Mouse (Mus musculus): Measurements from ENCODE around the gene Tmem211. TPM values are rescaled to one million over a fixed set of nuclear protein-coding genes. Genes with fewer than 3 reads are reported as not detected.

Gene Tmem211
- polyA plus RNA-seq, 1 experiment: not detected

- H3K4me1 ChIP-seq (ENCODE audit: control insufficient read depth, insufficient read depth, low read length): no peaks in the 10 kb centered on the region
- no peak overlapping the region for H3K4me3 ChIP-seq (ENCODE audit: insufficient read depth, low read length)
- no peak for TF ChIP-seq POLR2A (IDR thresholded peaks at IDR 0.05; ENCODE audit: borderline replicate concordance, low read depth, low read length)
- TF ChIP-seq CTCF (IDR thresholded peaks at IDR 0.05; ENCODE audit: low read depth, low read length): no peak
- no peak overlapping the region for H3K27ac ChIP-seq (ENCODE audit: insufficient read depth, low read depth, low read length)
These were observed 41.5 kb downstream of the Tmem211 start for GRCm38 (mm10) chr5:113268246-113268645.

GRCm38 (mm10) chr5:113270043-113270442 is 43.3 kb downstream of the Tmem211 start:
- no peak for TF ChIP-seq CTCF (IDR thresholded peaks at IDR 0.05; ENCODE audit: low read depth, low read length)
- TF ChIP-seq POLR2A (IDR thresholded peaks at IDR 0.05; ENCODE audit: borderline replicate concordance, low read depth, low read length): no peak
- no peak overlapping the region for H3K4me3 ChIP-seq (ENCODE audit: insufficient read depth, low read length)
- no peaks in the 10 kb centered on the region for H3K4me1 ChIP-seq (ENCODE audit: control insufficient read depth, insufficient read depth, low read length)
- H3K27ac ChIP-seq (ENCODE audit: insufficient read depth, low read depth, low read length): no peak overlapping the region

GRCm38 (mm10) chr5:113271207-113271811 is 44.6 kb downstream of the Tmem211 start:
- no peak for TF ChIP-seq POLR2A (IDR thresholded peaks at IDR 0.05; ENCODE audit: borderline replicate concordance, low read depth, low read length)
- TF ChIP-seq CTCF (IDR thresholded peaks at IDR 0.05; ENCODE audit: low read depth, low read length): no peak
- H3K4me3 ChIP-seq (ENCODE audit: insufficient read depth, low read length): no peak overlapping the region
- H3K27ac ChIP-seq (ENCODE audit: insufficient read depth, low read depth, low read length): no peak overlapping the region
- H3K4me1 ChIP-seq (ENCODE audit: control insufficient read depth, insufficient read depth, low read length): no peaks in the 10 kb centered on the region

- Histone ChIP-seq H3K4me3 (ENCODE audit: insufficient read depth, low read length) (no peak overlapping the region), H3K27ac (ENCODE audit: insufficient read depth, low read depth, low read length) (no peak overlapping the region), H3K4me1 (ENCODE audit: control insufficient read depth, insufficient read depth, low read length) (no peaks in the 10 kb centered on the region)
- TF ChIP-seq POLR2A (IDR thresholded peaks at IDR 0.05; ENCODE audit: borderline replicate concordance, low read depth, low read length) (no peak), CTCF (IDR thresholded peaks at IDR 0.05; ENCODE audit: low read depth, low read length) (no peak)
These were observed 49.1 kb downstream of the Tmem211 start for GRCm38 (mm10) chr5:113275839-113276238.

GRCm38 (mm10) chr5:113280138-113280856 is 53.6 kb downstream of the Tmem211 start:
- TF ChIP-seq POLR2A (IDR thresholded peaks at IDR 0.05; ENCODE audit: borderline replicate concordance, low read depth, low read length) (no peak), CTCF (IDR thresholded peaks at IDR 0.05; ENCODE audit: low read depth, low read length) (no peak)
- Histone ChIP-seq H3K4me1 (ENCODE audit: control insufficient read depth, insufficient read depth, low read length) (peaks cover 9% of the 10 kb centered on the region), H3K4me3 (ENCODE audit: insufficient read depth, low read length) (no peak overlapping the region), H3K27ac (ENCODE audit: insufficient read depth, low read depth, low read length) (no peak overlapping the region)

- Histone ChIP-seq H3K4me3 (ENCODE audit: insufficient read depth, low read length) (no peak overlapping the region), H3K27ac (ENCODE audit: insufficient read depth, low read depth, low read length) (no peak overlapping the region), H3K4me1 (ENCODE audit: control insufficient read depth, insufficient read depth, low read length) (peaks cover 9% of the 10 kb centered on the region)
- no peak for TF ChIP-seq CTCF (IDR thresholded peaks at IDR 0.05; ENCODE audit: low read depth, low read length)
- no peak for TF ChIP-seq POLR2A (IDR thresholded peaks at IDR 0.05; ENCODE audit: borderline replicate concordance, low read depth, low read length)
These were observed 54.8 kb downstream of the Tmem211 start for GRCm38 (mm10) chr5:113281557-113281956.

GRCm38 (mm10) chr5:113283726-113284125 is 57.0 kb downstream of the Tmem211 start:
- no peak overlapping the region for H3K4me3 ChIP-seq (ENCODE audit: insufficient read depth, low read length)
- peaks cover 17% of the 10 kb centered on the region for H3K4me1 ChIP-seq (ENCODE audit: control insufficient read depth, insufficient read depth, low read length)
- no peak overlapping the region for H3K27ac ChIP-seq (ENCODE audit: insufficient read depth, low read depth, low read length)
- TF ChIP-seq CTCF (IDR thresholded peaks at IDR 0.05; ENCODE audit: low read depth, low read length) (no peak), POLR2A (IDR thresholded peaks at IDR 0.05; ENCODE audit: borderline replicate concordance, low read depth, low read length) (no peak)

- no peak overlapping the region for H3K27ac ChIP-seq (ENCODE audit: insufficient read depth, low read depth, low read length)
- peaks cover 18% of the 10 kb centered on the region for H3K4me1 ChIP-seq (ENCODE audit: control insufficient read depth, insufficient read depth, low read length)
- no peak overlapping the region for H3K4me3 ChIP-seq (ENCODE audit: insufficient read depth, low read length)
- no peak for TF ChIP-seq CTCF (IDR thresholded peaks at IDR 0.05; ENCODE audit: low read depth, low read length)
- no peak for TF ChIP-seq POLR2A (IDR thresholded peaks at IDR 0.05; ENCODE audit: borderline replicate concordance, low read depth, low read length)
These were observed 58.8 kb downstream of the Tmem211 start for GRCm38 (mm10) chr5:113285541-113285940.

- Histone ChIP-seq H3K4me3 (ENCODE audit: insufficient read depth, low read length) (no peak overlapping the region), H3K4me1 (ENCODE audit: control insufficient read depth, insufficient read depth, low read length) (peaks cover 18% of the 10 kb centered on the region), H3K27ac (ENCODE audit: insufficient read depth, low read depth, low read length) (no peak overlapping the region)
- TF ChIP-seq POLR2A (IDR thresholded peaks at IDR 0.05; ENCODE audit: borderline replicate concordance, low read depth, low read length) (no peak), CTCF (IDR thresholded peaks at IDR 0.05; ENCODE audit: low read depth, low read length) (no peak)
These were observed 59.3 kb downstream of the Tmem211 start for GRCm38 (mm10) chr5:113286048-113286447.

Data from bone marrow macrophage, adult 2 months (primary cell).